Mouse (Mus musculus) stomach, postnatal 0 days (tissue): ENCODE measurements at regions not wholly inside any gene's neighbourhood (a gene's known extent, or its start where the extent isn't known, plus 50 kb on each side); places are given as distances from the start of the nearest gene placed in this dataset.

Experiments used
- CTCF ChIP-seq: IDR thresholded peaks from 2 replicates; pipeline ENCODE4 v1.5.1; 2016; ENCODE audit warnings: antibody characterized with exemption, low read depth, mild to moderate bottlenecking, moderate library complexity
- EP300 ChIP-seq: optimal IDR thresholded peaks from 2 replicates; pipeline ENCODE3; 2016; ENCODE audit warnings: antibody characterized with exemption

DNA sequence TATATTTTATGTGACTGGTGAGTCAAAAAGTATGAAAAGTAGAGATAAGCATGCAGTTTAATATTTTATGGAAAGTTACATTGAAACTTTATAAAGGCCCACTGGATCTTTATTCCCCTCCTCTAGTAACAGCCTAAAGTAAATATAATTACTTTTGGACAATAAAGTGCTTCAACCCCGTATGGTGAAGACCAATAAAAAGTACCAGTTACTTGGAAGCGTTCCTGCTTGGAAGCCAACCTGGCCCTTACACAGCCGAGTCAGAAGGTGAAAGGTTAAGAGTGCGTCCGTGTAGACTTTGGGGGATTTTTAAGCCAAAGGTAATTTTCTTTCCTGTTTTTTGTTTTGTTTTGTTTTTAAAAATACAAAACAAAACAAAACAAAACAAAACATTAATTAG is 168.3 kb upstream of the Tbx18 start:
- TF ChIP-seq CTCF (no peak), EP300 (no peak)
